Mouse (Mus musculus) hindbrain, embryonic 10.5 days (tissue): ENCODE data around the gene 2900026A02Rik. TPM values are rescaled to one million over a fixed set of nuclear protein-coding genes. Genes with fewer than 3 reads are reported as not detected.
"Not testable (repeated sequence)": the region's sequence is repeated elsewhere in the genome, so short reads cannot be mapped to it uniquely, and the experiment has no call there.

ENCODE experiments used
- DNase-seq: peaks from one replicate; pipeline ENCODE4 v3.0.0-alpha.2; 2017; ENCODE audit warnings: low spot score
- H3K27ac ChIP-seq: fragments of 300-500 bp; sonication (generic); 2 replicates; pipeline ENCODE4 v1.5.1; 2016; ENCODE audit warnings: mild to moderate bottlenecking, moderate library complexity
- H3K27me3 ChIP-seq: fragments of 300-500 bp; sonication (generic); 2 replicates; pipeline ENCODE4 v1.6.1; 2016; ENCODE audit warnings: mild to moderate bottlenecking; ENCODE audit not compliant: poor library complexity, insufficient read depth, severe bottlenecking
- H3K36me3 ChIP-seq: fragments of 300-500 bp; sonication (generic); 2 replicates; pipeline ENCODE4 v1.6.1; 2016; ENCODE audit warnings: mild to moderate bottlenecking, moderate library complexity
- H3K4me1 ChIP-seq: fragments of 300-500 bp; sonication (generic); replicated peaks from 2 replicates; pipeline ENCODE4 v1.6.1; 2016; ENCODE audit warnings: mild to moderate bottlenecking
- H3K4me3 ChIP-seq: fragments of 300-500 bp; sonication (generic); 2 replicates; pipeline ENCODE4 v1.5.1; 2016; ENCODE audit warnings: mild to moderate bottlenecking, moderate library complexity
- H3K9me3 ChIP-seq: fragments of 300-500 bp; sonication (generic); 2 replicates; pipeline ENCODE4 v1.6.1; 2016; ENCODE audit warnings: mild to moderate bottlenecking, moderate library complexity
- WGBS: fragments of 180-500 bp; shearing (Covaris S2); methylation state at CpG from one replicate; pipeline ENCODE4 v1.1.7; 2016; 5-methylcytosine and 5-hydroxymethylcytosine counted together
- polyA plus RNA-seq: library from polyadenylated mRNA; unstranded; fragments of >200 nt; fragmentation: Nextera tagmentation; extraction: Ambion mirVana; gene quantifications from 2 replicates; pipeline ENCODE4 v1.2.1, GENCODE M21; 2016

Gene 2900026A02Rik
- polyA plus RNA-seq, 1 experiment from 2014 or later: 2.1 TPM

GRCm38 (mm10) chr5:113121591-113121875 is 99.5 kb downstream of the 2900026A02Rik start:
- peaks cover 62% of the 10 kb centered on the region for H3K4me1 ChIP-seq
- 74% methylated on average over 6 of the region's 6 CpGs for WGBS
- no peaks in the 10 kb centered on the region for H3K36me3 ChIP-seq
- H3K27me3 ChIP-seq: 0 out of 2 replicates have a peak, but pooled peaks cover 4% of the 10 kb centered on the region
- peak overlapping the region; percentile 71 for H3K27ac ChIP-seq
- no peak for DNase-seq
- no peaks in the 10 kb centered on the region; the same call in 1 of the 2 replicates for H3K9me3 ChIP-seq
- no peak overlapping the region for H3K4me3 ChIP-seq

GRCm38 (mm10) chr5:113120741-113121590 is 100.1 kb downstream of the 2900026A02Rik start:
- Histone ChIP-seq H3K9me3 (no peaks in the 10 kb centered on the region; the same call in 1 of the 2 replicates), H3K36me3 (no peaks in the 10 kb centered on the region), H3K27ac (peak overlapping the region; percentile 71; the same call in 1 of the 2 replicates), H3K4me3 (no peak overlapping the region), H3K4me1 (peaks cover 67% of the 10 kb centered on the region), H3K27me3 (0 out of 2 replicates have a peak, but pooled peaks cover 4% of the 10 kb centered on the region)
- no peak for DNase-seq
- WGBS: 36% methylated on average over 15 of the region's 15 CpGs

- Histone ChIP-seq H3K4me3 (no peak overlapping the region), H3K27me3 (0 out of 2 replicates have a peak, but pooled peaks cover 4% of the 10 kb centered on the region), H3K27ac (peak overlapping the region; percentile 25; the same call in 1 of the 2 replicates), H3K9me3 (no peaks in the 10 kb centered on the region), H3K36me3 (no peaks in the 10 kb centered on the region), H3K4me1 (peaks cover 74% of the 10 kb centered on the region)
- WGBS: 40% methylated on average over 13 of the region's 13 CpGs
- no peak for DNase-seq
Observed at GRCm38 (mm10) chr5:113119861-113120465, 101.1 kb downstream of the 2900026A02Rik start.

- H3K9me3 ChIP-seq: no peaks in the 10 kb centered on the region
- DNase-seq: no peak
- no peaks in the 10 kb centered on the region for H3K36me3 ChIP-seq
- H3K27ac ChIP-seq: peak overlapping the region; percentile 25; the same call in 1 of the 2 replicates
- no peak overlapping the region for H3K4me3 ChIP-seq
- 0 out of 2 replicates have a peak, but pooled peaks cover 4% of the 10 kb centered on the region for H3K27me3 ChIP-seq
- H3K4me1 ChIP-seq: peaks cover 80% of the 10 kb centered on the region
- 83% methylated on average over 9 of the region's 9 CpGs for WGBS
Observed at GRCm38 (mm10) chr5:113119291-113119690, 101.7 kb downstream of the 2900026A02Rik start.

- Histone ChIP-seq H3K9me3 (no peaks in the 10 kb centered on the region), H3K27ac (no peak overlapping the region), H3K4me3 (no peak overlapping the region), H3K36me3 (no peaks in the 10 kb centered on the region), H3K27me3 (0 out of 2 replicates have a peak, but pooled peaks cover 4% of the 10 kb centered on the region), H3K4me1 (peaks cover 83% of the 10 kb centered on the region)
- DNase-seq: no peak
- WGBS: 47% methylated on average over 6 of the region's 6 CpGs
Observed at GRCm38 (mm10) chr5:113118695-113119094, 102.3 kb downstream of the 2900026A02Rik start.

- Histone ChIP-seq H3K9me3 (no peaks in the 10 kb centered on the region), H3K4me3 (no peak overlapping the region), H3K27me3 (0 out of 2 replicates have a peak, but pooled peaks cover 4% of the 10 kb centered on the region), H3K27ac (no peak overlapping the region), H3K36me3 (no peaks in the 10 kb centered on the region), H3K4me1 (peaks cover 86% of the 10 kb centered on the region)
- WGBS: 90% methylated on average over 5 of the region's 5 CpGs
- DNase-seq: no peak
Observed at GRCm38 (mm10) chr5:113117361-113117760, 103.7 kb downstream of the 2900026A02Rik start.

GRCm38 (mm10) chr5:113115896-113116295 is 105.1 kb downstream of the 2900026A02Rik start:
- Histone ChIP-seq H3K36me3 (no peaks in the 10 kb centered on the region), H3K27ac (no peak overlapping the region), H3K4me3 (no peak overlapping the region), H3K9me3 (no peaks in the 10 kb centered on the region), H3K27me3 (0 out of 2 replicates have a peak, but pooled peaks cover 4% of the 10 kb centered on the region), H3K4me1 (peaks cover 80% of the 10 kb centered on the region)
- no peak for DNase-seq
- 69% methylated on average over 10 of the region's 10 CpGs for WGBS

GRCm38 (mm10) chr5:113114264-113115225 is 106.5 kb downstream of the 2900026A02Rik start:
- DNase-seq: no peak
- H3K27ac ChIP-seq: peak overlapping the region; percentile 56; the same call in 1 of the 2 replicates
- no peaks in the 10 kb centered on the region for H3K36me3 ChIP-seq
- peaks cover 73% of the 10 kb centered on the region for H3K4me1 ChIP-seq
- H3K4me3 ChIP-seq: no peak overlapping the region
- no peaks in the 10 kb centered on the region for H3K27me3 ChIP-seq
- WGBS: 54% methylated on average over 20 of the region's 20 CpGs
- no peaks in the 10 kb centered on the region for H3K9me3 ChIP-seq

GRCm38 (mm10) chr5:113113120-113113519 is 107.9 kb downstream of the 2900026A02Rik start:
- Histone ChIP-seq H3K4me3 (no peak overlapping the region), H3K4me1 (peaks cover 60% of the 10 kb centered on the region), H3K36me3 (no peaks in the 10 kb centered on the region), H3K27ac (peak overlapping the region; percentile 53; the same call in 1 of the 2 replicates), H3K27me3 (no peaks in the 10 kb centered on the region), H3K9me3 (no peaks in the 10 kb centered on the region)
- 50% methylated on average over 5 of the region's 5 CpGs for WGBS
- no peak for DNase-seq

GRCm38 (mm10) chr5:113111336-113111735 is 109.7 kb downstream of the 2900026A02Rik start:
- no peaks in the 10 kb centered on the region for H3K9me3 ChIP-seq
- H3K36me3 ChIP-seq: no peaks in the 10 kb centered on the region
- DNase-seq: no peak
- H3K4me1 ChIP-seq: peaks cover 61% of the 10 kb centered on the region
- 22% methylated on average over 4 of the region's 4 CpGs for WGBS
- peak overlapping the region; percentile 87 for H3K27ac ChIP-seq
- H3K27me3 ChIP-seq: no peaks in the 10 kb centered on the region
- no peak overlapping the region for H3K4me3 ChIP-seq

- Histone ChIP-seq H3K9me3 (no peaks in the 10 kb centered on the region), H3K4me1 (peaks cover 57% of the 10 kb centered on the region), H3K4me3 (peak overlapping the region; percentile 6; the same call in 1 of the 2 replicates), H3K27ac (peak overlapping the region; percentile 87), H3K36me3 (no peaks in the 10 kb centered on the region), H3K27me3 (no peaks in the 10 kb centered on the region)
- WGBS: 4% methylated on average over 1 of the region's 1 CpGs
- DNase-seq: no peak
Observed at GRCm38 (mm10) chr5:113110929-113111328, 110.1 kb downstream of the 2900026A02Rik start.

GRCm38 (mm10) chr5:113109651-113110050 is 111.4 kb downstream of the 2900026A02Rik start:
- H3K9me3 ChIP-seq, H3K27ac ChIP-seq, DNase-seq, H3K36me3 ChIP-seq, H3K4me3 ChIP-seq, H3K27me3 ChIP-seq: not testable (repeated sequence)
- peaks cover 47% of the 10 kb centered on the region for H3K4me1 ChIP-seq
- WGBS: 87% methylated on average over 2 of the region's 2 CpGs
